Mouse (Mus musculus) E14TG2a.4 (cell line): ENCODE data around the gene Zbtb20.

Source experiments
- H3K27me3 ChIP-seq: 2 replicates; pipeline ENCODE4 v1.6.1; 2014; ENCODE audit warnings: low read length, control low read depth; ENCODE audit not compliant: insufficient read depth
- H3K36me3 ChIP-seq: 2 replicates; pipeline ENCODE4 v1.6.1; 2014; ENCODE audit warnings: low read length, control low read depth; ENCODE audit not compliant: insufficient read depth
- H3K4me1 ChIP-seq: replicated peaks from 2 replicates; pipeline ENCODE4 v1.6.1; 2014; ENCODE audit warnings: low read depth, low read length, control low read depth
- H3K4me3 ChIP-seq: replicated peaks from 2 replicates; pipeline ENCODE4 v1.5.1; 2014; ENCODE audit warnings: mild to moderate bottlenecking, low read length
- H3K9me3 ChIP-seq: 2 replicates; pipeline ENCODE4 v1.6.1; 2014; ENCODE audit warnings: low read length, control low read depth
- CTCF ChIP-seq: conservative IDR thresholded peaks from 2 replicates; pipeline ENCODE4 v1.5.1; 2014; ENCODE audit warnings: low read length
- NANOG ChIP-seq: IDR thresholded peaks from 2 replicates; pipeline ENCODE4 v1.6.1; 2014; ENCODE audit warnings: borderline replicate concordance, low read length, mixed read lengths
- POU5F1 ChIP-seq: IDR thresholded peaks from 2 replicates; pipeline ENCODE4 v1.6.1; 2014; ENCODE audit warnings: low read length, borderline replicate concordance

Zbtb20 gene

DNA sequence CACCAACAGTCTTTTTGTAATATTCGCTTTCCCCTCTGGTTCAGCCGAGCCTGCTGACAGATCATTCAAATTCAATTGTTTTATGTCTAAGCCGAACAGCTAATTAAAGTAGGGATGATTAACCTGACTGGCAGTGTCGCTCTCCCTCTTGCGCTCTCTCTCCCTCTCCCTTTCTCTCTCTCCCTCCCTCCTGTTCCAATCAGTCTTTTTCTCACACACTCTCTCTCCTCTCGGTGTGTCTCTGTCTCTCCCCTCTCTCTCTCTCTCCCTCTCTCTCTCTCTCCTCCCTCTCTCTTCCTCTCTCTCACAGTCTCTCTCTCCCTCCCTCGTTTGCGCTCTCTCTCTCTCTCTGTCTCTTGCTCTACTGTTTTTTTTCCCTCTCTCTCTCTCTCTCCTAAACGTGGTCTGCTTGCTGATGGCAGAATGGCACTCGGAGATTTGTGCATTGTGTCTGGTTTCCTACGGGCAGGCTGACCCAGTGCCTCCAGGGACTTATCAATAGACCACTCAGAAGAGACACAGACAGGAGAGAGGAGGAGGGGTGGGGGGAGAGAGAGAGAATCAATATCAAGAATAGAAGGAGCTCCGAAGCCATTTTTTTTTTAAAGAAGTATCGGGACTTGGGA is 627.4 kb downstream of the Zbtb20 start:
- H3K27me3 ChIP-seq = 0 out of 2 replicates have a peak, but pooled peaks cover 5% of the 10 kb centered on the region
- H3K36me3 ChIP-seq = no peaks in the 10 kb centered on the region
- TF ChIP-seq NANOG (no peak), POU5F1 (no peak), CTCF (no peak)
- no peaks in the 10 kb centered on the region for H3K9me3 ChIP-seq
- no peak overlapping the region for H3K4me3 ChIP-seq
- 0 out of 2 replicates have a peak, but pooled peaks cover 7% of the 10 kb centered on the region for H3K4me1 ChIP-seq

GRCm38 (mm10) chr16:43503636-43504010 is 627.9 kb downstream of the Zbtb20 start:
- no peaks in the 10 kb centered on the region for H3K9me3 ChIP-seq
- H3K36me3 ChIP-seq = no peaks in the 10 kb centered on the region
- 0 out of 2 replicates have a peak, but pooled peaks cover 5% of the 10 kb centered on the region for H3K27me3 ChIP-seq
- no peak overlapping the region for H3K4me3 ChIP-seq
- H3K4me1 ChIP-seq = 0 out of 2 replicates have a peak, but pooled peaks cover 7% of the 10 kb centered on the region
- TF ChIP-seq POU5F1 (no peak), CTCF (no peak), NANOG (no peak)

DNA sequence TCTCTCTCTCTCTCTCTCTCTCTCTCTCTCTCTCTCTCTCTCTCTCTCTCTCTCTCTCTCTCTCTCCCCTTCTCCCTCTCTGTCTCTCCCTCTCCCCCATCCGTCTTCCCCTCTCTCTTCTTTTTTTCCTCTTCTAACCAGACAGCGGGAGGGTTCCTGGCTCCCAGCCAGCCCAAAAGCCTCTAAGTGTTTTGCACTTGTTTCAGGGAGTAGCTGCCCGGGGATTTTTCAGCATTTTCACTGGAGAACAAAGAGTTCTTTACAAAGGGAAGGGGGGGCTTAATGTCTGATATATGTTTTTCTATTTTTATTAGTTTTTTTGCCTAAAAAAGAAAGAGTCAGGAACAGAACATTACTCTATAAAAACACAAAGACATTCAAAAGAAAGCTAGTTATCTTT is 628.5 kb downstream of the Zbtb20 start:
- Histone ChIP-seq H3K4me3 (no peak overlapping the region), H3K36me3 (no peaks in the 10 kb centered on the region), H3K9me3 (no peaks in the 10 kb centered on the region), H3K4me1 (0 out of 2 replicates have a peak, but pooled peaks cover 7% of the 10 kb centered on the region), H3K27me3 (0 out of 2 replicates have a peak, but pooled peaks cover 5% of the 10 kb centered on the region)
- TF ChIP-seq NANOG = no peak
- no peak for TF ChIP-seq POU5F1
- TF ChIP-seq CTCF = no peak

- Histone ChIP-seq H3K4me3 (no peak overlapping the region), H3K4me1 (0 out of 2 replicates have a peak, but pooled peaks cover 7% of the 10 kb centered on the region), H3K27me3 (0 out of 2 replicates have a peak, but pooled peaks cover 5% of the 10 kb centered on the region), H3K36me3 (no peaks in the 10 kb centered on the region), H3K9me3 (no peaks in the 10 kb centered on the region)
- no peak for TF ChIP-seq NANOG
- TF ChIP-seq POU5F1 = no peak
- no peak for TF ChIP-seq CTCF
Observed at GRCm38 (mm10) chr16:43504556-43504955, 628.9 kb downstream of the Zbtb20 start.

- Histone ChIP-seq H3K27me3 (0 out of 2 replicates have a peak, but pooled peaks cover 5% of the 10 kb centered on the region), H3K9me3 (no peaks in the 10 kb centered on the region), H3K4me3 (no peak overlapping the region), H3K4me1 (0 out of 2 replicates have a peak, but pooled peaks cover 7% of the 10 kb centered on the region), H3K36me3 (no peaks in the 10 kb centered on the region)
- no peak for TF ChIP-seq CTCF
- no peak for TF ChIP-seq POU5F1
- no peak for TF ChIP-seq NANOG
Observed at GRCm38 (mm10) chr16:43505314-43505950, 629.8 kb downstream of the Zbtb20 start.

DNA sequence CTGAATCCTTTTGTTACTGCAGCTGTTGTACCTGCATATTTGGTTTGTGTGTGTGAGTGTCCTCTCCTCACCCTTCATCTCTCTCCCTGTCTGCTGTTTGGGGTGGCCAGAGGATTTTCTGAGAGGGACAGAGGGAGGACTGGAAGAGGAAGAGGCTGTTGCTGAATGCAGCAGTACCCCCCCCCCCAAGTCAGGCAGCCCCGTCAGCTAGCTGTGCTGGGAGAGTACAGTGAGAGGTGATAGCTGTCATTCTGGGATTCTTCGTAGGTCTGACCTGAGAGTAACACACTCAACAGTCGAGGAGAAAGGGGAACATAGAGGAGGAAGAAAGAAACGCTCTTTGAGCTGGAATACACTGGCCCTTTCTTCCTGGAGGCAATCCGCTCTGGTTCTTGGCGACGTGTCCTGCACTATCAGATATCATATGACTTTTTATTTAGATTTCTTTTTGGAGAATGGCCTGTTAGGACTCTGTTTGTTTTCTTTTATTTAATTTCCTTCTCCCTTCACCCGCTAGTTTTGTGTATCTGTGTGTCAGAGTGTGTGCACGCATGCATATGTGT is 630.6 kb downstream of the Zbtb20 start:
- Histone ChIP-seq H3K9me3 (no peaks in the 10 kb centered on the region), H3K27me3 (0 out of 2 replicates have a peak, but pooled peaks cover 5% of the 10 kb centered on the region), H3K4me1 (0 out of 2 replicates have a peak, but pooled peaks cover 7% of the 10 kb centered on the region), H3K36me3 (no peaks in the 10 kb centered on the region), H3K4me3 (no peak overlapping the region)
- TF ChIP-seq POU5F1 (no peak), CTCF (no peak), NANOG (no peak)

GRCm38 (mm10) chr16:43506771-43507405 is 631.2 kb downstream of the Zbtb20 start:
- H3K4me1 ChIP-seq = 0 out of 2 replicates have a peak, but pooled peaks cover 7% of the 10 kb centered on the region
- no peaks in the 10 kb centered on the region for H3K9me3 ChIP-seq
- H3K27me3 ChIP-seq = 0 out of 2 replicates have a peak, but pooled peaks cover 5% of the 10 kb centered on the region
- no peaks in the 10 kb centered on the region for H3K36me3 ChIP-seq
- TF ChIP-seq CTCF (no peak), POU5F1 (no peak), NANOG (no peak)
- H3K4me3 ChIP-seq = no peak overlapping the region

- H3K36me3 ChIP-seq = no peaks in the 10 kb centered on the region
Observed at GRCm38 (mm10) chr16:43508166-43508998, 632.7 kb downstream of the Zbtb20 start.

More at GRCm38 (mm10) chr16:43508166-43508998, 632.7 kb downstream of the Zbtb20 start:
- Histone ChIP-seq H3K4me3 (no peak overlapping the region), H3K4me1 (0 out of 2 replicates have a peak, but pooled peaks cover 4% of the 10 kb centered on the region), H3K27me3 (0 out of 2 replicates have a peak, but pooled peaks cover 3% of the 10 kb centered on the region), H3K9me3 (no peaks in the 10 kb centered on the region)
- TF ChIP-seq NANOG = no peak
- TF ChIP-seq CTCF = no peak
- TF ChIP-seq POU5F1 = no peak
